Mouse (Mus musculus): ENCODE measurements at regions not wholly inside any gene's neighbourhood (a gene's known extent, or its start where the extent isn't known, plus 50 kb on each side); places are given as distances from the start of the nearest gene placed in this dataset.
"Not testable (repeated sequence)": the region's sequence is repeated elsewhere in the genome, so short reads cannot be mapped to it uniquely, and the experiment has no call there.

DNA sequence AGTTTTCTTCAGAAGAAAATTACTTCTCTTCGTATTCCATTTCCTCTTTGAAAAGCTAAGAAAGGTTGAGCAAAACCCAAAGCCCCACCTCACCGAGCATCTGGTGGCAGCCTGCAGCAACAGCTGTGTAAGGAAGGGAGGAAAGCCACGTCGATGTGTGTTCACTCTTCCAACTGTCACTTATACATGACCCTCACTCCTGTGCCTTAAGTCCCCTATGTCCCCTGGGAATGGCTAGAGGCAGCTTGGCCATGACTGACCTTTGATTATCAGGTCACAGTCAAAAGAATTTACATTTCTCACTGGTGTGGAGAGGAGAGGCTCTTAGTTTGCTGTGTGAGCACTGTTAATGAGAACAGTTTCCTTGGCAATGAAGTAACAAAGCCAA is 266.8 kb upstream of the Nr5a2 start:
- intact Hi-C loops (cut with DNase I): loop anchor here (10.0 kb wide), 1 partner anchor 452 kb away; no protein-coding TSS in a partner anchor

DNA sequence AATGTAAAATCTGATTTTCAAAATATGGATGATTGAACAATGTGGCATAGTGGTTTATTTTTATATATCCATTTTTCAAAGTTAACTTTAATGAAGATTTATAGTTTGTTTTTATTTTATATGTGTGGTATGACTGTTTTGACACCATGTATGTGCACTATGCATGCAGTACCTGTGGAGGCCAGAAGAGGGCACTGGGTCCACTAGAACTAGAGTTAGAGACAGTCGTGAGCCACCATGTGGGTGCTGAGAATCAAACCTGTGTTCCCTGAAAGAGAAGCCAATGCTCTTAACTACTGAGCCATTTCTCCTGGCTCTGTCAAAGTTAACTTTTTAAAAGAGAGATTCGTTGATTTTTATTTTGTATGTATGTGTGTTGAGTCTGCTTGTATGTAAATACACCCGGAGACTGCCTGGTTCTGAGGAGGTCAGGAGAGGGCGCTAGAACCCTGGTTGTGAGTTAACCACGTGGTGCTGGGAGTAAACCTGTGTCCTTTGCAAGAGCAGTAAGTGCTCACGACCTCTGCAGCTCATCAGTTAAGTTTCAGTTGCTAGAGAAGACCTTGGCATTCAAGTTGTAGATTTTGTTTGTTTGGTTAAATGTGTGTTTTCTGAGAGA is 266.3 kb upstream of the Nr5a2 start:
- intact Hi-C loops (cut with DNase I): loop anchor here (10.0 kb wide), 1 partner anchor 452 kb away; no protein-coding TSS in a partner anchor

DNA sequence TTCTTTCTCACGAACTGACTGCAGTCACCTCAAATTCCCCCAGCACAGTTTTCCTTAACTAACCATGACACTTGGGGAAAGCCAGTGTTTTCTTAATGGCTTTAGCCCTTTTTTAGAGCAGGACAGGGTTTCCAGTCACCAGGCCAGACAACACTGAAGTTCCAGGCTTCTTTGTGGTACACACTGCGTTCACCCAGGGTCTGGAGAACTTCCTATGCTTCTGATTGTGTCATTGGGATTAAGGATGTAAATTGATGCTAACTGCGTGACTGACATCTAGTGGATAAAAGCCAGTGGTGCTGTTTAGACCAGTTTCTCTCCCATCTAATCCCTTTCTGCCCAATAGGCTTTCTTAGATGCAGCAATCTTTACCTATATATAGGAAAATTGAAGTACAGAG is 265.2 kb upstream of the Nr5a2 start:
- intact Hi-C loops (cut with DNase I): loop anchor here (2.0 to 10.0 kb wide), 2 partner anchors 451 to 673 kb away; no protein-coding TSS in a partner anchor

DNA sequence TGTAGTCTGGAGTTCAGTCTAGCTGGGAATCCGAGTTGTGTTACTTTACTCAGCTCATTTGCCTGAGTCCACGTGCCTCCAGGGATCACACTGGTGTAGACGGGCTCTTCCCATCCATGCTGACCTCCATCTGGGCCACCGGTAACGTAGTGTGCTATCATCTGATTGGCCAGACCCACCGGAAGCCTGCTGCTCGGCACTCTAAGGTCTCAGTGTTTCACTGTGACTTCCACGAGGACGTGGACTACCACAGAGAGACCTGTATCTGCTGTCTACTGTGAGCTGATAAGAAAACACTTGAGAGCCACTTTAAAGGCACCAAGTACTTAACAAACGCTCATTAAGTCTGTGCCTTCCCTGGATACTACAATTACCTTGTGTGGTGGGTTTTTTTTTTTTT is 262.8 kb upstream of the Nr5a2 start:
- intact Hi-C loops (cut with DNase I): loop anchor here (10.0 kb wide), 1 partner anchor 448 kb away; no protein-coding TSS in a partner anchor

- intact Hi-C loops (cut with DNase I): loop anchor here (10.0 kb wide), 1 partner anchor 447 kb away; no protein-coding TSS in a partner anchor
Observed at GRCm38 (mm10) chr1:137221087-137222057, 261.1 kb upstream of the Nr5a2 start.

DNA sequence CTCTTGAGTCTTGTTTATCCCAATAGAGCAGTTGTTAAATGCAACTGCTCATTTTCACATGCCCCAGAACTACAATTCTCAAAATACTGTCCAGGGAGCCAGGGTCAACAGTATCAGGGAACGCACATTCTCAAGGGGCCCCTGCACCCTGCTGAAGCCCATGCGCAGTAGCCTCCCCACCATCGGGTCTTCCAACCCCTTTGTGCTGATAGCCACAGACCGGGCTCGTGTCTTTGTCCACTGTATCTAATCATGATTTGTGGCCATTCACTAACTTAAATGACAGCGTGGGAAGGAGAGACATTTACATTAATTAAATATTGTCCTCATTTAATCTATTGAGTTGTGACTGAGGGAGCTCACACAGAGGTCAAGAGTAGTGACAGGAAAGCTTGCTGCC is 260.0 kb upstream of the Nr5a2 start:
- intact Hi-C loops (cut with DNase I): loop anchor here (10.0 kb wide), 1 partner anchor 445 kb away; no protein-coding TSS in a partner anchor

DNA sequence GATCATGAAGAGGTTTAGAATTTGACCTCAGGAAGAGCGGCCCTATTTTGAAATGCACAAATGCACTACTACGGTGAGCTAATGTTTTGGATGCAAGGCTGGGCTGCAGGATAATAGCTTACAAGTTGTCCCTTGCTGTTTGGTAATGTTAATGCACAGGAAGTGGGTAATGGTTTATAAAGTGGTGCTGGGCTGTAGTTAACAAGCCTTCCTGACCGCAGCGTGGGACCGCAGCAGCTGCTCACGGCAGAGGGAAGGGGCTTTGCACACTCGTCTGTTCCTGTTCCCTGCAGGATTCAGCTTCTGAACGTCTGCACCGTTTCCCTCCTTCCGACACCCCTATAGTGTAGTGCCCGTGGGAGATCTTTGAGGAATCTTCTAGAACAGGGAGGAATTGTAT is 258.4 kb upstream of the Nr5a2 start:
- intact Hi-C loops (cut with DNase I): no loop called here

DNA sequence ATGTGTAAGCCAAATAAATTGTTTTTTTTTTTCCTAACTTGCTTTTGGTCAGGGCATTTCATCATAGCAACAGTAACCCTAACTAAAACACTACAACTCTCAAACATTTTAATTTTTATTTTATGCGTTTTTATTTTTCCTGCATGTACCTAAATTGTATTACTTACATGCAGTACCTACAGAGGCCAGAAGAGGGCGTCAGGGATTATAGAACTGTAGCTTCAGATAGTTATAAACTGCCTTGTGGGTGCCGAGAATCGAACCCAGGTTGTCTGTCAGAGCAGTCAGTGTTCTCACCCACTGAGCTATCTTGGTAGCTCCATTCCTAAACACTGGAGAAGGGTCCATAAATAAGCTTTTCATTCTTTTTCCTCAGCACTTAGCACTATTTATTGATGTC is 257.8 kb upstream of the Nr5a2 start:
- intact Hi-C loops (cut with DNase I): no loop called here

- intact Hi-C loops (cut with DNase I): no loop called here
Observed at GRCm38 (mm10) chr1:137217206-137217605, 257.0 kb upstream of the Nr5a2 start.

DNA sequence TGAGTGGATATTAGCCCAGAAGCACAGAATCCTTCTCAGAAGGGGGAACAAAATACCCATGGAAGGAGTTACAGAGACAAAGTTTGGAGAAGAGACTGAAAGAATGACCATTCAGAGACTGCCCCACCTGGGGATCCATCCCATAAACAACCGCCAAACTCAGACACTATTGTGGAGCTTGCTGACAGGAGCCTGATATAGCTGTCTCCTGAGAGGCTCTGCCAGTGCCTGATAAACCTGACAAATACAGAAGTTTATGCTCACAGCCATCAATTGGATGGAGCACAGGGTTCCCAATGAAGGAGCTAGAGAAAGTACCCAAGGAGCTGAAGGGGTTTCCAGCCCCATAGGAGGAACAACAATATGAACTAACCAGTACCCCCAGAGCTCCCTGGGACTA is 254.1 kb upstream of the Nr5a2 start:
- intact Hi-C loops (cut with DNase I): not testable (repeated sequence)

GRCm38 (mm10) chr1:137213717-137214116 is 253.5 kb upstream of the Nr5a2 start:
- intact Hi-C loops (cut with DNase I): no loop called here

GRCm38 (mm10) chr1:137212856-137213255 is 252.6 kb upstream of the Nr5a2 start:
- intact Hi-C loops (cut with DNase I): no loop called here

DNA sequence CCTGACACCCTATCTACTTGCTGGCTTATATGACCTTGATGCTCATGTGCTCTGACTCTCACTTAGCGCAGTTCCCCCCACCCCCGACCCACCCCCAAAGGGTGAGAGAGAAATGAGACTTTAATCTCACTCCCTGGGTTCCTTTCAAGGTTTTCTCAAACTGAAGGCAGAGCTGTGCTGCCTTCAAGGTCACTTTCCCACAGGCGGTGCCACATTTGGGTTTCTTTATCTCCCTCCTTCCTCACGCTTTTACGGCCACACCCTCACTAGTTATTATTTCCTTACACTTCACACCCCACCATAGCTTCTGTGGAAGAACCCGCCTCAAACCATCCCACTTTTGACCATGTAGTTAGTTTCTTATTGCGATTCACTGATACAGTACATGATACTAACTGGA is 244.1 kb upstream of the Nr5a2 start:
- intact Hi-C loops (cut with DNase I): no loop called here

GRCm38 (mm10) chr1:137203512-137203911 is 243.3 kb upstream of the Nr5a2 start:
- intact Hi-C loops (cut with DNase I): no loop called here

DNA sequence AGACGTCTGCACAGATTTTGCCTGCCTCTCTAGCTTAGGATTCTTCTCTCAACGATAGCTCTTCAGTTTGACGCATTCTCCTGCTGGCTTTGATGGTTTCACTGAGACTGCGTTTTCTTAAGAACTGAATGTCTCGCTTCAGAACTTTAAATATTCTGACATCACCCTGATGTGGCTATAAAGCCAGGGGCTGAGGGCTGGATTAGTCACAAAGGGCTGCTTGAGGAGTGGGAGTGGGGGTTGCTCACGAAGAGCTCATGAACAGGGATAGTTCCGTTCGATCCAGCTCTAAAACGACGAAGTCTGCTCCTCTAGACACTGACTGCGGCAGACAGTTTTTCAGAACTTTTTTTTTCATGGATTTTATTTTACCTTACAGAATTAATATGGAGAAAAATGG is 240.7 kb upstream of the Nr5a2 start:
- intact Hi-C loops (cut with DNase I): no loop called here

GRCm38 (mm10) chr1:137195962-137196361 is 235.7 kb upstream of the Nr5a2 start:
- intact Hi-C loops (cut with DNase I): no loop called here

DNA sequence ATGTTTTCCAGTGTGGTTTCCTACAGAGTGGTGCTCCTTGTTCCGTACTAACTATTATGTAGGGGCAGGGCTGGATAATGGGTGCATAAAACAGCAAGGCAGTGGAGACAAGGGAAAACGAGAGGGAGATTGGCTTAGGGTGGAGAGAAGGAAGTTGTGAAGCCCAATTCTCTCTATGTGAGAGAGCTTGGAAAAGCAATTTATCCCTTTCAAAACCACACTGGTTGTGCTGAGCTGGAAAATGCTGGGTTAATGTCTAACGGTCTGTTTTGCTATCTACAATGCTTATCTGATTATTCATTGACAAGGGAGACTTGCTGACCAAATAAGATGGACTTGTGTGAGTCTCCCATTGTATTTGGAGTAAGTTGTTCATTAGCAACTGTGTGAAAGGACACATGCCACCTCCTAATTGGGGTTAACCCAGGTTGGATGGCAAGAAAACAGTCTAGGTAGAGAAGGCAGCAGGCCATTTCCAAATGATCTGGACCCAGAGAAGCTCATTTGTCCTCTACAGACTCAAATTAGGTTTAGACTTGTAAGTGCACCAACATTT is 234.9 kb upstream of the Nr5a2 start:
- intact Hi-C loops (cut with DNase I): no loop called here

- intact Hi-C loops (cut with DNase I): no loop called here
Observed at GRCm38 (mm10) chr1:137178231-137178630, 218.0 kb upstream of the Nr5a2 start.

DNA sequence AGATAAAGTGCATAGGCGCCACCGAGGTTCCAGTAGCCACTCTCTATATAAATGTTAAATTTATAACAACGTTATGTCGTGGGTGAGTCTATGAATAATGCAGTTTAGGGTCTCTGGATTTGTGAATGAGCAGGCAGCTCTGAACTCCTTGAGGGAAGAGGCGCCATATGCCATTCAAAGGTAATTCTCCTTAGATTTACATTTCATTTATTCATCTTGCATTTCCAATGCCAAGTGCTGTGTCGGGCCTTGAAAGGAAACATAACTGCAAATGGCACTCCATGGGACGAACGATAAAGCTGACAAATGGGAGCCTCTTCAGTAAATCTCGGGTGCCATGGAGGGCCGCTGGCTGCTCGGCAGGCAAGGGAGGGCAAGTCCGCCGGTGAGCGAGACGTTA is 216.4 kb upstream of the Nr5a2 start:
- intact Hi-C loops (cut with DNase I): no loop called here

GRCm38 (mm10) chr1:137174081-137174480 is 213.8 kb upstream of the Nr5a2 start:
- intact Hi-C loops (cut with DNase I): no loop called here

DNA sequence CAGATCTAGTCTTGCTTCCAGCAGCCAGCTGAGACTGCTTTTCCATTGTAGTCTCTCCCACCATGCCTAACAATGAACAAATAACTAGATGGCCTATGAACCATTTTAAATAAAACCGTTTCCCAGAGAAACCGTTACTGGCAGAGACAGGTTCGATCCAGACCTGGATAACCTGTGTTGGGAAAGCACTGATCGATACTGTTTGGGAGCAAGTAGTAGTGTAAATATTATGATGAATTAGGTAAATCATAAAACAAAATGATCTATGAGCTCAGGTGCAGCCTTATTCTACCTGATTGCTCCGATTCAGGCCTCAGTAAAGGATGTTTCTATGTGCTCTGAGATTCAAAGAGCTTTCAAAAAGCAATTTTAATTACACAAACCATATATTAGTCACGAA is 211.9 kb upstream of the Nr5a2 start:
- intact Hi-C loops (cut with DNase I): no loop called here

- intact Hi-C loops (cut with DNase I): no loop called here
Observed at GRCm38 (mm10) chr1:137171451-137171850, 211.2 kb upstream of the Nr5a2 start.
